Mouse (Mus musculus) MEL (cell line): ENCODE measurements around the gene Gpr180. TPM values are rescaled to one million over a fixed set of nuclear protein-coding genes. Genes with fewer than 3 reads are reported as not detected.
"Not testable (repeated sequence)": the region's sequence is repeated elsewhere in the genome, so short reads cannot be mapped to it uniquely, and the experiment has no call there.

Experiments used
- DNase-seq: peaks from one replicate; pipeline ENCODE4 v3.0.0; 2011; ENCODE audit warnings: low read depth, low spot score
- H3K27ac ChIP-seq: 2 replicates; pipeline ENCODE4 v1.5.1; 2012; ENCODE audit warnings: low read depth, mild to moderate bottlenecking, control low read depth, low read length, moderate library complexity; ENCODE audit not compliant: control insufficient read depth
- H3K27me3 ChIP-seq, 2 experiments: fragments of 150-350 bp in 1 of 2; sonication (generic) in 1 of 2; 2 replicates each; pipeline ENCODE4 v1.6.1; 2012; ENCODE audit warnings: low read length in 2 of 2, mild to moderate bottlenecking in 2 of 2, improper control_type of control experiment in 1 of 2, moderate library complexity in 1 of 2; ENCODE audit not compliant: insufficient read depth in 2 of 2, control insufficient read depth in 1 of 2
- H3K36me3 ChIP-seq, 2 experiments: 2 replicates each; pipeline ENCODE4 v1.6.1; 2012 to 2014; ENCODE audit warnings: low read length in 2 of 2, improper control_type of control experiment in 1 of 2, inconsistent platforms in 1 of 2, mild to moderate bottlenecking in 1 of 2; ENCODE audit not compliant: insufficient read depth in 2 of 2, control insufficient read depth in 1 of 2
- H3K4me1 ChIP-seq, 2 experiments: fragments of 150-350 bp in 1 of 2; sonication (generic) in 1 of 2; 2 replicates each; pipeline ENCODE4 v1.6.1; 2012; ENCODE audit warnings: low read length in 2 of 2, improper control_type of control experiment in 1 of 2, mild to moderate bottlenecking in 1 of 2; ENCODE audit not compliant: insufficient read depth in 2 of 2, control insufficient read depth in 1 of 2
- H3K4me3 ChIP-seq, 2 experiments: fragments of 150-350 bp in 1 of 2; sonication (generic) in 1 of 2; 2 replicates each; pipeline ENCODE4 v1.5.1; 2012; ENCODE audit warnings: low read depth in 2 of 2, low read length in 2 of 2, mild to moderate bottlenecking in 2 of 2, moderate library complexity in 2 of 2, control low read depth in 1 of 2, improper control_type of control experiment in 1 of 2; ENCODE audit not compliant: control insufficient read depth in 1 of 2, insufficient read depth in 1 of 2
- H3K79me2 ChIP-seq: 2 replicates; pipeline ENCODE4 v1.6.1; 2012; ENCODE audit warnings: mild to moderate bottlenecking, low read length, moderate library complexity; ENCODE audit not compliant: control insufficient read depth, poor library complexity, insufficient read depth
- H3K9ac ChIP-seq: 2 replicates; pipeline ENCODE4 v1.6.1; 2012; ENCODE audit warnings: low read depth, mild to moderate bottlenecking, control low read depth, low read length, moderate library complexity; ENCODE audit not compliant: control insufficient read depth, poor library complexity, severe bottlenecking
- H3K9me3 ChIP-seq: fragments of 150-350 bp; sonication (generic); replicated peaks from 2 replicates; pipeline ENCODE4 v1.6.1; 2012; ENCODE audit warnings: mild to moderate bottlenecking, low read length, improper control_type of control experiment, moderate library complexity; ENCODE audit not compliant: insufficient read depth
- CHD1 ChIP-seq: IDR thresholded peaks from 2 replicates; pipeline ENCODE4 v1.6.1; 2012; ENCODE audit warnings: low read depth, mild to moderate bottlenecking, inconsistent platforms, low read length, improper control_type of control experiment
- CHD2 ChIP-seq: IDR thresholded peaks from 2 replicates; pipeline ENCODE4 v1.6.1; 2011; ENCODE audit warnings: low read length, improper control_type of control experiment
- ETS1 ChIP-seq: IDR thresholded peaks from 2 replicates; pipeline ENCODE4 v1.6.1; 2012; ENCODE audit warnings: low read depth, mild to moderate bottlenecking, inconsistent platforms, low read length, improper control_type of control experiment, moderate library complexity
- HCFC1 ChIP-seq: IDR thresholded peaks from 2 replicates; pipeline ENCODE4 v1.6.1; 2012; ENCODE audit warnings: low read depth, mild to moderate bottlenecking, inconsistent platforms, low read length, improper control_type of control experiment, moderate library complexity
- KAT2A ChIP-seq: conservative IDR thresholded peaks from 2 replicates; pipeline ENCODE4 v1.6.1; 2012; ENCODE audit warnings: low read depth, low read length, improper control_type of control experiment, inconsistent platforms
- MAZ ChIP-seq: IDR thresholded peaks from 2 replicates; pipeline ENCODE4 v1.6.1; 2012; ENCODE audit warnings: low read depth, mild to moderate bottlenecking, inconsistent platforms, low read length, improper control_type of control experiment
- MEF2A ChIP-seq: IDR thresholded peaks from 2 replicates; pipeline ENCODE4 v1.6.1; 2014; ENCODE audit warnings: low read depth, mild to moderate bottlenecking, inconsistent platforms, low read length, improper control_type of control experiment; ENCODE audit not compliant: poor library complexity, insufficient replicate concordance, severe bottlenecking; ENCODE audit errors: extremely low read depth
- MXI1 ChIP-seq: IDR thresholded peaks from 2 replicates; pipeline ENCODE4 v1.6.1; 2011; ENCODE audit warnings: mild to moderate bottlenecking, low read depth, low read length, improper control_type of control experiment
- POLR2AphosphoS5 ChIP-seq: IDR thresholded peaks from 2 replicates; pipeline ENCODE4 v1.6.1; 2012; ENCODE audit warnings: low read depth, borderline replicate concordance, mild to moderate bottlenecking, inconsistent platforms, low read length, moderate library complexity, mixed read lengths
- RCOR1 ChIP-seq: IDR thresholded peaks from 2 replicates; pipeline ENCODE4 v1.6.1; 2012; ENCODE audit warnings: low read depth, mild to moderate bottlenecking, inconsistent platforms, low read length, improper control_type of control experiment
- SMC3 ChIP-seq: IDR thresholded peaks from 2 replicates; pipeline ENCODE4 v1.6.1; 2011; ENCODE audit warnings: low read depth, low read length, improper control_type of control experiment
- TCF12 ChIP-seq: IDR thresholded peaks from 2 replicates; pipeline ENCODE4 v1.6.1; 2014; ENCODE audit warnings: low read depth, mild to moderate bottlenecking, inconsistent platforms, low read length, improper control_type of control experiment, moderate library complexity
- ZKSCAN1 ChIP-seq: IDR thresholded peaks from 2 replicates; pipeline ENCODE4 v1.6.1; 2012; ENCODE audit warnings: low read depth, mild to moderate bottlenecking, inconsistent platforms, low read length, improper control_type of control experiment, moderate library complexity
- polyA plus RNA-seq, 2 experiments: library from polyadenylated mRNA; stranded (reverse) in 1 of 2; unstranded in 1 of 2; fragments of >175 nt in 1 of 2; fragments of >200 nt in 1 of 2; gene quantifications; 2 replicates each; pipeline versions ENCODE4 v1.2.1 to v1.2.4; 2012; ENCODE audit warnings: low replicate concordance in 2 of 2, low read depth in 1 of 2; ENCODE audit not compliant: insufficient read length in 2 of 2, insufficient read depth in 1 of 2, missing spikeins in 1 of 2
- total RNA-seq: library from RNA; depleted of rRNA; stranded (reverse); fragments of 300-350 nt; gene quantifications from 2 replicates; pipeline ENCODE4 v1.2.3, GENCODE M21; 2012

The Gpr180 gene
- total and polyA plus RNA-seq, 3 experiments, result 12.6 to 14.8 TPM; not detected in 1

GRCm38 (mm10) chr14:118101227-118101990 lies 35.5 kb upstream of the Gpr180 start:
- no peaks in the 10 kb centered on the region; a peak in 1 of 4 replicates for H3K36me3 ChIP-seq
- DNase-seq, result no peak
- no peak overlapping the region for H3K9ac ChIP-seq
- TF ChIP-seq ETS1 (no peak), KAT2A (no peak), ZKSCAN1 (no peak), MXI1 (no peak), RCOR1 (no peak), POLR2AphosphoS5 (no peak), SMC3 (no peak), TCF12 (no peak), MEF2A (no peak), CHD2 (no peak), MAZ (no peak)
- 0 out of 4 replicates have a peak, but pooled peaks cover 0 to 2% of the 10 kb centered on the region in 2 experiments for H3K4me1 ChIP-seq
- H3K27me3 ChIP-seq, result no peaks in the 10 kb centered on the region
- H3K79me2 ChIP-seq, result no peaks in the 10 kb centered on the region
- no peaks in the 10 kb centered on the region for H3K9me3 ChIP-seq
- H3K4me3 ChIP-seq, result no peak overlapping the region
- no peak overlapping the region for H3K27ac ChIP-seq

DNA sequence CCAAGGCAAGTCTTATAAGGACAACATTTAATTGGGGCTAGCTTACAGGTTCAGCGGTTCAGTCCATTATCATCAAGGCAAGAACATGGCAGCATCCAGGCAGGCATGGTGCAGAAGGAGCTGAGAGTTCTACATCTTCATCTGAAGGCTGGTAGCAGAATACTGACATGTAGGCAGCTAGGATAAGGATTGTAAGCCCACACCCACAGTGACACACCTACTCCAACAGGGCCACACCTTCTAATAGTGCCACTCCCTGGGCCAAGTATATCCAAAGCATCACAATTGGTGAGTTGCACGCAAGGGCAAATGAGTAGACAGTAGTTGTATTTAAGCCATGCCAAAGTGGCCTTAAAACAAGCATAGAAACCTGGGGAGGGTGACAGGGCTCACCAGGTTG lies 29.5 kb upstream of the Gpr180 start:
- not testable (repeated sequence) for H3K4me3 ChIP-seq, H3K27ac ChIP-seq, H3K27me3 ChIP-seq, H3K9me3 ChIP-seq, H3K9ac ChIP-seq, DNase-seq, H3K79me2 ChIP-seq, H3K36me3 ChIP-seq, H3K4me1 ChIP-seq

DNA sequence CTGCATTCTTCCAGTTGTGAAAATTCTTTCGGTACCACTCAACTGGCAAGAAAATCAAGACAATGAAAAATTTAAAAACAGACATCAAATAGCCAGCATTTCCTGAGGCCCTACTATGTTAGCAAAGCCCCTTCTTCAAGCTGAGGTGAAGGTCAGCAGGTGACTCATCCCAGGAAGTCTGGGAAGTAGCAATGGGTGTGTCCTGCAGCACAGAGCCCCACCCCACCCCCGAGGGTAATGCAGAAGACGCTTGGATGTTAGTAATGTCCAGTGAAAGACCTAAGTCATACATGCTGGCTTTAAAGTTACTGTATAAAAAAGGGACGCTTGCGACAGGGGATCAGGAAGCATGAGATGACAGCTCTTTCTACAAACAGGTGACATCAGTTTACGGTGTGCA lies 23.8 kb upstream of the Gpr180 start:
- Histone ChIP-seq H3K79me2 (no peaks in the 10 kb centered on the region), H3K4me1 (no peaks in the 10 kb centered on the region), H3K9ac (no peak overlapping the region), H3K9me3 (no peaks in the 10 kb centered on the region), H3K27ac (no peak overlapping the region), H3K27me3 (no peaks in the 10 kb centered on the region)
- no peak for DNase-seq
- TF ChIP-seq RCOR1 (no peak), HCFC1 (no peak), CHD1 (no peak)
- TF ChIP-seq, all 39 proteins: peak for 0
- no peak overlapping the region for H3K4me3 ChIP-seq
- no peaks in the 10 kb centered on the region; a peak in 1 of 4 replicates for H3K36me3 ChIP-seq
